Mouse (Mus musculus) retina, postnatal 7 days (tissue): ENCODE results near the gene Gas2.

ENCODE experiments used
- DNase-seq: peaks from one replicate; pipeline ENCODE4 v3.0.0-alpha.2; 2012; ENCODE audit warnings: low read depth, low spot score

The Gas2 gene

DNA sequence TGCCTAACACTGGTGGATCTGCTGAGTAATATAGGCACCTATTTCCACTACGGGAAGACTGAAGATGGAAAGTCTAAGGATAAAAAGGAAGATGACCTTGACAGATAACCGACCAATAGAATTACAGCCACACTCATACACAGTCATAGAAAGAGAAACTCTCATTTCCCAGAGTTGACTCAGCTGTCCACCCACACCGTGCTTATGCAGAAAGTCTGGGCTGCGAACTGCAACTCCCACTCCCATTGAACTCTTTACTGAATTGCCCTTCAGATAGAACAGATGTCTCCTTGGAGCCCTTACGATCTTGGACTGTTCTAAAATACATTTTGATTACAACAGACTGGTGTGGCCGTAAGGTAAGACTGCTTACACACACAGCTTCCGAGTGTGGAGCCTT is 102.9 kb downstream of the Gas2 start:
- no peak for DNase-seq

DNA sequence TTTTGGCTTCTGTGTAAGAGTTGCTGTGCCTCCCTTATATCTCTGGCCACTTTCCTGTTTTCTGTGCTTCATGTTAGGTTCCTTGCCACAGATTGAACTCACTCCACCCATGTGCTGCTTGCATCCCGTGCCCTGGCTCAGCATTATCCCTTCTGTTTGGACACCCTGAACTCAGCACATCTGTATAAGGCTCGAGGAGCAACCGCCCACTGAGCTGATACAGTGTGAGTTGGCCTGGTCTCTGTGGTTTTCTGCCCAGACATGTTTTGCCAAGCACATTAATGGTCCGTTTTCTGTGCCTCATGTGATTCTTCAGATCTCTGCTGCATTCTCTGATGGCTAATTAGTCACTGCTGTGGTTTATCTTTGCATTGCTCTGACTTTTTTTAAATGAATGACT is 105.8 kb downstream of the Gas2 start:
- no peak for DNase-seq

DNA sequence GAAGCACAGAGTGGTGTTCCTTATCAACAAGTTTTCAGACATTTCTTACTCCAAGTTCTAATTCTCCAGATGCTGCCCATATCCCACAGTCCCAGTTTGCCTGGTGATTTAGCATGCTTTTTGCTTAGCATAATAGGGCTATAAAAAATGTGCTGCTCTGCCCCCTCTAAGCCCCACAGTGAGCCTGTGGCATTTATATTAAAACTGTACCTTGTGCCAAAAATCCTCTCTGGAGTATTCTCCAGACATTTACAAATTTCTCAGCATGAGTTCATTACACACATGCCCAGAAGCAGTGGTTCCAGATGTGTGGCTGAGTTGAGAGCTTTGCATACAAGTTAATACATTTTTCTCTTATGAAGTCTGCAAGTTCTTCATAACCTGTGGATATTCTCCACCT is 107.6 kb downstream of the Gas2 start:
- no peak for DNase-seq

DNA sequence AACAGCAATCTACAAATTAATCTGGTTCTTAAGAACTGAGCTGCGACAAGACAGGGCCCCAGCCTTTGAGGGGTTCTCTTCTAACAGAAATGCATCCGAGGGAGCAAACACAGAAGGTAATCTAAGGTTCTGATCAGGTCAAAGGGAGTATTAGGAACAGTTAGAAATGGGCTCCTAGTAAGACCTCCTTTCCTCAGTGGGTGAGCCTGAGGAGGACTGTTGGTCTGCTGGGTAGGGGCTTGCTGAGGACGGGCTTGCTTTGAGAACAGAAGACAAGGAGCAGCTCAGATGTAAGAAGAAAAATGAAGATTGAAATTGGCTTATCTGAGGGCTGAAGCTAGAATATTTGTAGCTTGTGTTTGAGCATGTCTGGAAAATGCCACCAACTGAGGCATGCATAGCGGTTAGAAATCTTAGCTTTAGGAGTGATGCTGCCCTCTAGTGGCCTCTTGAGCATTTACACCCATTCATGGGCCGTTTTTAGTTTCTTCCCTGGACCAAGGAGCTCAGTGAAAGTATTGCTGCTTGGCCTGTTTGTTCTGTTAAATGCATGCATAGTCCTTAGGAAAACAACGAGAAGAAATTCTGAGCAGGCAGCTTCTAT is 110.5 kb downstream of the Gas2 start:
- DNase-seq, result peak; percentile 33

DNA sequence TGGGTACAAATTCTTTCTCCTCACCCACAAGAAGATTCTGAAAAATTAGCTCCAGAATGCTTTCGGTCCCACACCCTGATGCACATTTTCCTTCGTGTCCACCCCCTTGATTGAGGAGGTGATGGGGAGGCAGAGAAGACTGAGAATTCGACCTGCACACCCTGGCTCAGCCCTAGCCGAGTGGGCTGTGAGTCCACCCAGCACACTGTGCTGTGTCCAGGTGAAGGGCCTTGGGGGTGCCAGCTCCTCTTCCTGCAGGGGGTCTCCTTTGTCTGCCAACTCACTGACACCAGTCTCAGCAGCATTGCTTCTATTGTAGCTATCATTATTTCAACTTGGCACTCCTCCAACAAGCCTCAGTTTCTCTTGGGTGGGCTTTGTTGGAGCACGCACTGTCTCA is 111.3 kb downstream of the Gas2 start:
- DNase-seq, result no peak

DNA sequence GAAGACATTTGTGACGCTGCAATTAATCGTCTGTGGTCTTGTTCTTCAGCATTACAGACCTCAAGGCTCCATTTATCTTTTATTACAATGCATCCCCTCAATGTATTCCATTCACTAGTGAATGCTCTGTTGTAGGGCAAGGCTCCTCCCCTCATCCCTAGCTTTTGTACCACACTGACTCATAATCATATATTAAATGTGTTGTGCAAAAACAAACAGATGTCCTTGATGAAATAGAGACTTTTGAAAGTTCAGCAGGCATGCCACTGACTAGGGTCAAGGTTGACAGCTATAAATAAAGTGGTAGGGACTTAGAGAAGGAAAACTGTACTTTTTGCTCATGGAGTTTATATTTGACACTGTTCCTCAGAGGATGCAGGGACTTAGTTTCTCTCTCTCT is 111.7 kb downstream of the Gas2 start:
- DNase-seq, result no peak

DNA sequence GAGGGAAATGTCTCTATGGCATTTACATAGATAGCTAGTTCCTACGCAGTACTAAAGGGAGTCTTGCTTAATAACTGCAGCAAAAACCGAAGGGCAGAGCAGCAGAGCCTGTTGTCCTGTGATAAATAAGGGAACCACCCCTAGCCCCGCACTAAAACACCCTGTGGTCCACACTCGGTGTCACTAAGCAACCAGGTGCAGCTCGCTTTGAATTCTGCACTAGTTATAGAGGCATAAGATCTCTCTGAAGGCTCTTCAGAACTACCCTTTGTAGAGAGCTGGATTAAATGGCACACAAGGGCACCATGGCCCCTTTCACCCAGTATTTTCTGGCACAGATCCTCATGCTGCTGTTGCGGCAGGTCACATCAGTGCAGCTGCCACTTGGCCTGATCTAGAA is 113.4 kb downstream of the Gas2 start:
- DNase-seq, result no peak

DNA sequence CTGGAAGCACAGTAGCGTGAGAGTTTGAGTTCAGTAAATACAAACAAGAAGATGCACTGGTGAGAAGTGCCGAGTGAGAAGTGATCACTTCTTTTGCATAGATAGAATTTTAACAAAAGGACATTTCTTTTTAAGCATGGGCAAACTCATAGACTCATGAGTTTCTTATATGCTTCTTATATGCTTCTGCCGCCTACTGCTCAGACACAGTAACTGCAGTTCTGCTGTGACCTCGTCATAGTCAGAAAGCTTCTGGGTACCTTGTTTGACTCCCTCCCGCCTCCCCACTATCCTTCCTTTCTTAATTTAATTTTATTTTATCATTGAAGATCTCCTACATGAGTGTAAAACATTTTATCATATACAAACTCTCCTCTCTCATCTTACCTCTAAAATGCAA is 117.5 kb downstream of the Gas2 start:
- no peak for DNase-seq

DNA sequence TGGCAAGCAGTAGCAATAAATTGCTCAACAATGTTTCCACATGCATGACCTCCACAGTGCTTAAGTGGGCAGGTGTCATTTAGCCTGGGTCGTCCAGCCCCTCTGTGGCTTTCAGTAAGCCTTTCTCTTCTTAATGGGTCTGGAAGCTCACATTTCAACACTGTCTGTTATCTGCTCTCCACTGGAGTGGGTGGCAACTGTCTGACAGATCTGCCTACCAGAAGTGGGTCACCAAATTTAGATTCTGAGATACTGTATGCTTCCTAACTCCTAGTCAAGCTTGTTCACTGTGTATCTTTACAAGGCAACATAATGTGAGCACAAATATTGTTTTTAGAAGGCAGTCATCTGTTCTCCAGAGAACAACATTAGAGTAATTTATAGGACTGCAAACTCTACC is 120.5 kb downstream of the Gas2 start:
- DNase-seq, result no peak

DNA sequence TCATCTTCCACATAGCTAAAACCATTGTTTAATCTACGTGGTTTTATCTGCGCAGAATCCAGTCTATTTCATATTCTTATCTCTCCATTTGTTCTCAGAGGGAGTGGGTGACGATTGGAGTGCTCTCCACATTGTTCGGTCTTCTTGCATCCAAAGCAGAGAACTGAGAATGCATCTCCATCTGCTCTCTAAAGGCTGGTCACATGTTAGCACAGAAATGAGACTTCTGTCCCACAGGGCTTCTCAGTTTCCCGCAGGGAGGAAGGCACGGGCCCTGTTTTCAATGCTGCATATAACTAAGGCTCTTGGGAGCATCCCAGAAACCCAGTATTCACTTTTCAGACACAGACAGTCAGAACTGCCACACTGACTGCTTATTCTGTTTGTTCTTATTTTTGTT is 123.9 kb downstream of the Gas2 start:
- no peak for DNase-seq

DNA sequence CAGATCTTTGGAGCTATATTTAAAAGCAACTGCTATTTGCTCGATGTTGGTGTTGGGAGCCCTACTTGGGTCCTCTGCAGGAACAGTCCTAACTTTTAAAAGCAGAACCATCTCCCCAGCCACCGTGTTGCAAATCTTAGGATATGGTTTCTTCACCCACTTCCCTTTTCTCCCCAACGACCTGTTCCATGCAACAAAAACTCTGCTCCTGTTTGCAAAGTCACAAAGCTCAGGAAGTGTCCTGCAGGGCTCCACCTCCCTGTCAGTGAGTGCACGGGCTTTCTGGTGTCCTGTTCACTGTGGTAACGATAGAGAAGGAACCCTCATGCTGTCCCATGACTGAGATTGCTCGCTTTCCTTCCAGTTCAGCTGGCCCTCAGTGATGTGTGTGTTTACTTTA is 125.1 kb downstream of the Gas2 start:
- no peak for DNase-seq

DNA sequence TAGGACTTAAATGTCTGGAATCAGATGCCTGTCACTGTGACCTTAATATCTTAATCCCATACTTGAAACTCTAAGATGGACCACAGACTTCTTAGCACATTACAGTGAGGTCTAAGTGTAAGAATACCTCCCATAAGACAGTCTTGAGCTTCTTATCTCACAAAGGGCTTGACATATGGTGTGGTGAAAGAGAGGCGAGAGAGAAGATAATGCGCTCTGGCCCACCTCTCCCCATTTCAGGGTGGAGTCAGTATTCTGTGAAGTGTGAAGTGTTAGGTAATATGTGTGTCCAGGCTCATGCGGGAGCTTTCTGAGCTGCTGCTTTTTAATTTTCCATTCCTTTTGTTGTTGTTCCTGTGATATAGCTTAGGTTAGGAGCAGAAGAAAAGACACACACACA is 129.2 kb downstream of the Gas2 start:
- peak; percentile 54 for DNase-seq

DNA sequence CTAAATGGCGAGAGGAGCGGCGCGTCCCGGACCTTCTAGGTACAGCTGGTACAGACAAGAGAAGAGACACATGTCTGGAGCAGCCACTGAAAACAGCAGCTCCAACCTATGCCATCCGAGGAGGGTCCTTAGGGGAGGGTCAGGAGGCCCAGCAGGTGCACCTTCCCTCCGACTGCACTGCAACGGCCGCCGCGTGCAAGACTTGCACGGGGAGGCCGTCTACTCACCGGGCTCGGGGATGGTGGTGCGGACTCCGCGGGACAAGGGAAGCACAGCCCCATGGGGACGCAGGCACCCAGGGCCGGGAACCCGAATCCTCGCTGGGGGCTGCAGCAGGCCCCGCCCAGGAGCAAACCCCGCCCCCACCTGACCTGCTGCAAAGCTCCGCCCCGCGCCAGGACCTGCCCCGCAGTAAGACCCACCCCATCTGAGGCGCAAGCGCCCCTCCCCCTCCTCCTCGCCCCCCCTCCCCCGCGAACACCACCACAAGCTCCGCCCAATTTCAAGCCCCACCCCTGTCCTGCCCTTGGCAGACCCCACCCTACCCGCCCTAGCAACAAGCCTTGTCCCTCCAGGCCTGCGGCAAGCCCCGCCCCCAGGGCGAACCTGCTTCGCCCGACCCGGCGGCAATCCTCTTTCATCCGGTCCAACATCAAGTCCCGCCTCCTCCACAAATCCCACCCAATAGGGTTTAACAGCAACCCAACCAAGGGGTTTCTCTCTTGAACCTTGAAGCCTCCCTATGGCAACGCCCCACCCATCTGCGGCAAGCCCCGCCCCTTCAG is 143.9 kb downstream of the Gas2 start, which contains the start of gene Svip:
TSS of gene Svip (minus strand) at position 508 of the 785 bp plus-strand sequence.
- DNase-seq, result peak; percentile 95

DNA sequence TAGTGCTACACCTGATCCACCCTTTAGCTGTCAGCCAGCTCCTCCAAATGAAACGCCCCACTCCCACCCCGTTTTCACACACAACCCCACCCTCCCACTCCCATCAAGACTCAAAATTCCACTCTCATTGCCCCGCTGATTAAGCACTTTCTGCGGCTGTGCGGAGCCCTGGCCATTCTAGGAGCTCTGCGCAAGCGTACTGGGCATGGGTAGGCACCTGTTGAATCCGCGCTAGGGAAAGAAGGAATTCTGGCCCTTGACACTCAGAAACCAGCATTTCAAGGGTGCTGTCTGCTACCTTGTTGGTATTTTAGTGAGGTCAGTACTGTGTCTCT is 144.4 kb downstream of the Gas2 start:
- DNase-seq, result no peak

DNA sequence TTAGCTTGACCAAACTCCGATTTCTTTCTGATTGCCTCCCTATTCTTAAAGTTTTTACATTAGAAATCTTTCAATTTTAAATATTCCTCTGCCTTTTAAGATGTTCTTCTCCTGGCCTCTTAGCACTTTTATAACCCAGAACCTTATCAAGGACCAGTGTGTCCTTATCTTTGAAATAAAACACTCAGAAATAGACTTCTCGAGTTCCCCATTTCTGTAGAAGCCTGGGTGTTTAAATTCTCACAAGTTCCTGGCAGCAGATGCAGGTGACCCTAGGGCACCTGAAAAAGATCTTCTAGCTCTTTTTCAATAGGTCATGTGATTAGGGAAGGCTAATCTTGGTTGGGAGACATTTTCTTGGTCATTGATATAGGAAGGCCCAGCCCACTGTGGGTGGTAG is 145.3 kb downstream of the Gas2 start:
- no peak for DNase-seq

DNA sequence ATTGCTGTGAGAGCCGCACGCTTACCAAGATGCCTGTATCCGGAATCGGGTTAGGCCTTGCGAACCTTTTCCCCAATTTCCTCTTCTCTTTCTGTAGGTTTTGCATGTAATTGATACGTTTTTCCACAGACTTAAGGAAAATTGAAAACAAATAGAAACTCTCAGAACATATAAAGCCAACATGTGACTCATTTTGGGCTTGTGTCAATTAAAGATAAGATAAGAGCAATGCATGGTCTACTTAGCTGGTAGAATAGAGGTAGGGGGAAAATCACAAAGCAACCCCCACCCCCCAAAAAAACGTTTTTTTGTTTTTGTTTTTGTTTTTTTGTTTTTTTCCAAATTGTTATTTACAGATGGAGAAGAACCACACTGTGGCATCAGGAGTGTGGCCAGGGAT is 151.6 kb downstream of the Gas2 start:
- no peak for DNase-seq

DNA sequence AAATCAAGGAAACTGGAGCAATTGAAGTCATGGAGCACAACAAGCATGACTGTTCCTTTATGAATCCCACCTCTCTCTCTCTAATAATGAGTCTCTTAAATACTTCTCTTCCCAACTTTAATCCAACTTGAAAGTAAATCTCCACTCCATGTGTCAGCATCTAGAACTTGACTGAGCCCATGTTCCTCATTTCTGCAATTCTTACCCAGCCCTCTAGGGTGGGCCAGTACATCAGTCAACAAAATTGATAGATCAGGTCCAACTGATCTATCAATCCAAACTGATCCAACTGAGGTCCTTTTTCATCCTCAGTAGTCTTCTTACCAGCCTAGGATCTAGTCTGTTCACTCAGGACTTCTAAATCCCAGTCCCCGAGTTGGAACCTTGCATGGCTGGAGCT is 153.4 kb downstream of the Gas2 start:
- DNase-seq, result no peak

DNA sequence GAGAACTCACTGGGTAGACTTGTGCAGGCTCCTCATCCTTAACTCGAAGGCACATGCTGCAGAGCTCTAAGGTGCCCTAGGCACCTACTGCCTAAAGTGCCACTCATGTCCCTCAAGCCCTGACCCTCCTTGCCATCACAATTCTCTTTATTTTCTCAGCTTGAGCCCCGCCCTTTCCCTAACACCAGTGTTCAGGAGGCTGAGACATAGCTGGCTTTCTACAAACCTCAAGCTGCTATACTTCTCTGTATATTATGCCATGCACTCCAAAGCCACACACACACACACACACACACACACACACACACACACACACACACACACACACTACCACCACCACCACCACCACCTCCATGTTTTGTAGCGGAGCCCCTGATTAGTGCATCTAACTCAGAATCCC is 153.8 kb downstream of the Gas2 start, which contains the start of gene 1700015G11Rik:
TSS of gene 1700015G11Rik (minus strand) at position 101 of the 400 bp plus-strand sequence.
- DNase-seq, result no peak

DNA sequence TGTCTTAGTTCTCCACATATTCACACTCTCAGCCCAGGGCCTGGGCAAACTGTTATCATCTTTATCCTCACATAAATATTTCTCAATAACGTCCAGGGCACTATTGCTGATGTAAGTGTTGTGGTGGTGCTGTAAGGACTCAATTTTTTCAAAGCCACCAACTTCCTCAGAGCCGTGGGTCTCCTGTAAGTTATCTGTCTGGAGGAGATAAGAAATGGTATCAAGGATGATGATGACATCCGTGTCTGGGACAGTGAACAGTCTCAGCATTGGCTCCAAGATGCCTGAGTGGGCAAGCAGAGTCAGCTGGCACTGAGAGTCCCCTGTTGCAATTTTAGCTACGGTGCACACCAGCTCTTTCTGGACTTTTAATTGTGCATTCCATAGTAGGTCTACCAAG is 160.2 kb downstream of the Gas2 start:
- no peak for DNase-seq

DNA sequence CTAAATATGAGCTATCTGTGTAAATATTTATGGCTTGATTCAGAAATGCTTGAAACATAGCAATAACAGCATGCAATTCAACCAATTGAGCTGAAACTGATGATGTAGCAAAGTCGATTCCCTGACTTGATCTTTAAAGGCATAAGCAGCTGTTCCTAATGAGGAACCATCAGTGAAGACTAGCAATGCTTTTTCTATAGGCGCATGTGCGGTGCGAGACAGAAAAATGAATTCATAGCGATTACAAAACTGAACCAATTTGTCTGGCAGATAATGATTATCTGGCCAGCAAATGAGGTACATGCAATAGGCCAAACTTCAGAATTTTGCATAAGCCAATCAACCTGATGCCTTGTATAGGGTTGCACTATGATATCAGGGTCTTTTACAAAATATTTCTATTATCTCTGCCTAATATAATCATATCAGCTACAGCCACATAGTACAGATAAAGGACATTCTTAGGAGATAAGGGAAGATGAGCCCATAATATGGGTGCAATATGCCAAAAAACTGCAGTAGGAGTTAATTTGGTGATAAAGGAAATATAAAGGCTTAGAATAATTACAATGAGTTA is 162.3 kb downstream of the Gas2 start:
- DNase-seq, result no peak

DNA sequence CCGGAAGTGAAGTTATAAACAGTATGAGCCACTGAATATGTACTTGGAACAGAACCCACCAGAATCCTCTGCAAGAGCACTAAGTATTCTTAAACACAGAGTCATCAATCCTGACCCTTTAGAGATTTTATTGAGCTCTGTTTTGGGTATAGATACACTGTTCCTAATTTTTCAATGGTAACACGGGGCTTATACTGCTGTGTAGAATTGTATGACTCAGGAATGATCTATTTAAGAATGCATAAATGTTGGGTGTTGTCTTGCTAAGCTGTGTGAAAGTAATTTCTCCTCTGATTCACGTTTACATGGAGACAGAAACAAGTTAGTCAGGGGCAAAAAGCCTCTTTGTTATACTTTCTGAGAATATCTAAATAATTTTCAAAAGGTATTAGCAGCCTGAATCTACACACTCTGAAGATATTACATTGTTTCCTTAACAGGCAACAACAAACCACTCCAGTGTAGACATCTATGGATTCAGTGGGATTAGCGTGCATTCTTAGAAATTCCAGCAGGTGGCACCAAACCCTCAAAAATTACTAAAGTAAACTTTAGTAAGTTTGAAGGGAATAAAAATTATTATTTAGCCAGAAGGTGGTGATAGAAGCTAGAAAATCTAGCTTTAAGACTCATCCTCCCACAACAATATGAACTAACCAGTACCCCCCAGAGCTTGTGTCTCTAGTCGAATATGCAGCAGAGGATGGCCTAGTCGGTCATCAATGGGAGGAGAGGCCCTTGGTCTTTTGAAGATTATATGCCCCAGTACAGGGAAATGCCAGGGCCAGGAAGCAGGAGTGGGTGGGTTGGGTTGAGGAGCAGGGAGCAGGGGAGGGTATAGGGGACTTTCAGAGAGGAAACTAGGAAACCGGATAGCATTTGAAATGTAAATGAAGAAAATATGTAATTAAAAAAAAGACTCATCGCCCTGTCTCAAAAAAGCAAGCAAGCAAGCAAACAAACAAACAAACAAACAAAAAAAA is 176.1 kb downstream of the Gas2 start:
- peak; percentile 32 for DNase-seq
